Mouse (Mus musculus) lung, embryonic 14.5 days (tissue): ENCODE data around the gene Bri3bp. TPM values are rescaled to one million over a fixed set of nuclear protein-coding genes. Genes with fewer than 3 reads are reported as not detected.
A peak's percentile ranks its signal among the peaks of the same experiment; 100 is the strongest.

ENCODE experiments used
- ATAC-seq: fragments of 200-750 bp; cut with Nextera tagmentation; 2 replicates; pipeline ENCODE4 v1.8.0; 2017; ENCODE audit warnings: mild to moderate bottlenecking, moderate TSS enrichment, moderate library complexity; ENCODE audit not compliant: insufficient read depth
- DNase-seq: peaks from one replicate; pipeline ENCODE4 v3.0.0-alpha.2; 2015
- H3K27ac ChIP-seq: fragments of 300-500 bp; sonication (generic); 2 replicates; pipeline ENCODE4 v1.5.1; 2014; ENCODE audit warnings: low read depth, mild to moderate bottlenecking, moderate library complexity
- H3K27me3 ChIP-seq: fragments of 300-500 bp; sonication (generic); 2 replicates; pipeline ENCODE4 v1.6.1; 2014; ENCODE audit warnings: low read length, control low read depth; ENCODE audit not compliant: insufficient read depth
- H3K36me3 ChIP-seq: fragments of 300-500 bp; sonication (generic); 2 replicates; pipeline ENCODE4 v1.6.1; 2014; ENCODE audit warnings: control low read depth; ENCODE audit not compliant: insufficient read depth
- H3K4me1 ChIP-seq: fragments of 300-500 bp; sonication (generic); 2 replicates; pipeline ENCODE4 v1.6.1; 2014; ENCODE audit warnings: antibody characterized with exemption, control low read depth; ENCODE audit not compliant: insufficient read depth
- H3K4me2 ChIP-seq: fragments of 300-500 bp; sonication (generic); 2 replicates; pipeline ENCODE4 v1.6.1; 2014; ENCODE audit warnings: mild to moderate bottlenecking
- H3K4me3 ChIP-seq: fragments of 300-500 bp; sonication (generic); 2 replicates; pipeline ENCODE4 v1.5.1; 2014; ENCODE audit warnings: low read depth, low read length
- H3K9ac ChIP-seq: fragments of 300-500 bp; sonication (generic); 2 replicates; pipeline ENCODE4 v1.6.1; 2014
- H3K9me3 ChIP-seq: fragments of 300-500 bp; sonication (generic); 2 replicates; pipeline ENCODE4 v1.6.1; 2016; ENCODE audit warnings: low read depth, low read length, control low read depth
- CTCF ChIP-seq: IDR thresholded peaks from 2 replicates; pipeline ENCODE4 v1.5.1; 2016; ENCODE audit warnings: antibody characterized with exemption, low read depth
- WGBS: fragments of 180-500 bp; shearing (Covaris S2); extraction: QIAGEN DNeasy Blood & Tissue Kit; methylation state at CpG from one replicate; pipeline ENCODE4 v1.1.7; 2014; 5-methylcytosine and 5-hydroxymethylcytosine counted together
- polyA plus RNA-seq: library from polyadenylated mRNA; unstranded; fragments of >200 nt; fragmentation: Nextera tagmentation; extraction: Ambion mirVana; gene quantifications from 2 replicates; pipeline ENCODE4 v1.2.1, GENCODE M21; 2014

The Bri3bp gene
- polyA plus RNA-seq, 1 experiment from 2014 or later, result 37.9 TPM

DNA sequence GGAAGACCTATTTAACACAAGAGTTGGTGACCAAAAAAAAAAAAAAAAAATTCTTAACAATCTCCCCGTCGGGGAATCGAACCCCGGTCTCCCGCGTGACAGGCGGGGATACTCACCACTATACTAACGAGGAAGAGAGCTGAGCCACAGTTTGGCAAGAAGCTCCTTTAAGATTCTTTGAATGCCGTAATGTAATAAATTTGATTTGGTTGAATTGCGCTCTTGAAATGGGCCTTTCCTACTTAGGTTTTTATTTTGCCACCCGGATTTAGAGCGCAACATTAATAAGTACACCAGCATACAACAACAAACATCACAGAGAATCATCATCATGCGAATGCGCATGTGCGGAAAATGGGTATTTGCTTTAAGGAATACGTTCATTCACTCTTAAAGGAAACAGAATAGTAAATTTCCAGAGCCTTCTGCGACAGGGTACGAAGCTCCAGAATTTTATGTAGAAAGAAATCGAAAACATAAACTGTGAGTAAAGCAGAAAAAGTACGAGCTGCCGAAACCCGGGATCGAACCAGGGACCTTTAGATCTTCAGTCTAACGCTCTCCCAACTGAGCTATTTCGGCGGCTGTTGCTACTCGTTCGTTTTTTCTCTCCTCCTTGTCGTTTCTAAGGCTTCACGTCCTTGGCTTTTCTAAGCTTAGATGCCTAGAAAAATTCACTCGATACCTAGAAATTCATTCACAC is 35.7 kb upstream of the Bri3bp start:
- under 1% methylated on average over 31 of the region's 31 CpGs for WGBS
- Histone ChIP-seq H3K27ac (peak overlapping the region; percentile 83), H3K4me2 (peak overlapping the region; percentile 90), H3K4me3 (peak overlapping the region; percentile 49), H3K9me3 (no peaks in the 10 kb centered on the region), H3K36me3 (no peaks in the 10 kb centered on the region), H3K27me3 (no peaks in the 10 kb centered on the region), H3K9ac (peak overlapping the region; percentile 66), H3K4me1 (0 out of 2 replicates have a peak, but pooled peaks cover 2% of the 10 kb centered on the region)
- ATAC-seq (peak; percentile 62), DNase-seq (peak; percentile 97)
- no peak for TF ChIP-seq CTCF

DNA sequence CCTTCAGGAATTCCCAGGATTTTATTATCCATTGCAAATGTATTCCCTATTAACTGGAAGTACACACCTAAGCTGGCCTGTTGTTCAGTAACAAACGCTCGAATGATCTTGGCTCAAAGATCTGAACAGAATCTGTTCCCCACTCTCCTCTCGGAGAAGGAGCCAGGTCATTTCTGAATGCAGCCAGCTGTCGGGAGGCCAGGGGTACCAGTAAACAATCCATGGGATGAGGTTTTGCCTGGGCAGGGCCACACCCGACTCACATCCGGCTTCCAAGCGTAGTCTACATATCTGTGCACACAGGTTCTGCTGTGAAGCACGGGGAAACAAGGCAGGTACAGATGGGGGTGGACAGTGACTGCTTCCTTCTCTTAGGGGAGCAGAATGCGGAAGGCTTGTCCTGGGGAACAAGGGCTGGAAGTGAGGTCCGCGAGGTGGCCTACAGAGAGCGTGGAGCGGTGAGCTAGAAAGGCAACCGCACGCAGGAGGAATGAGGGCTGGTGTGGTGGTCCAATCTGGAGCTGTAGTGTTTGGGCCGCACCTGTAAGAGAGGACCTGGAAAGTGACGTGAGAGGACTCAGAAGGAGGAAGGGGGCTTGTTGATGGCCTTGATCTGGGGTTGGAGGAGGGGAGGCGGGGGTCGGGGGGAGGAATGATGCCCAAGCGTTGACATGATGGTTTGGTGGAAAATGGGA is 34.9 kb upstream of the Bri3bp start:
- Histone ChIP-seq H3K27ac (peak overlapping the region; percentile 80), H3K4me1 (0 out of 2 replicates have a peak, but pooled peaks cover 2% of the 10 kb centered on the region), H3K9ac (peak overlapping the region; percentile 66), H3K36me3 (no peaks in the 10 kb centered on the region), H3K4me3 (peak overlapping the region; percentile 49), H3K9me3 (no peaks in the 10 kb centered on the region), H3K4me2 (peak overlapping the region; percentile 90), H3K27me3 (no peaks in the 10 kb centered on the region)
- DNase-seq, result peak; percentile 64
- TF ChIP-seq CTCF, result no peak
- WGBS, result under 1% methylated on average over 20 of the region's 20 CpGs
- ATAC-seq, result peak; percentile 12

DNA sequence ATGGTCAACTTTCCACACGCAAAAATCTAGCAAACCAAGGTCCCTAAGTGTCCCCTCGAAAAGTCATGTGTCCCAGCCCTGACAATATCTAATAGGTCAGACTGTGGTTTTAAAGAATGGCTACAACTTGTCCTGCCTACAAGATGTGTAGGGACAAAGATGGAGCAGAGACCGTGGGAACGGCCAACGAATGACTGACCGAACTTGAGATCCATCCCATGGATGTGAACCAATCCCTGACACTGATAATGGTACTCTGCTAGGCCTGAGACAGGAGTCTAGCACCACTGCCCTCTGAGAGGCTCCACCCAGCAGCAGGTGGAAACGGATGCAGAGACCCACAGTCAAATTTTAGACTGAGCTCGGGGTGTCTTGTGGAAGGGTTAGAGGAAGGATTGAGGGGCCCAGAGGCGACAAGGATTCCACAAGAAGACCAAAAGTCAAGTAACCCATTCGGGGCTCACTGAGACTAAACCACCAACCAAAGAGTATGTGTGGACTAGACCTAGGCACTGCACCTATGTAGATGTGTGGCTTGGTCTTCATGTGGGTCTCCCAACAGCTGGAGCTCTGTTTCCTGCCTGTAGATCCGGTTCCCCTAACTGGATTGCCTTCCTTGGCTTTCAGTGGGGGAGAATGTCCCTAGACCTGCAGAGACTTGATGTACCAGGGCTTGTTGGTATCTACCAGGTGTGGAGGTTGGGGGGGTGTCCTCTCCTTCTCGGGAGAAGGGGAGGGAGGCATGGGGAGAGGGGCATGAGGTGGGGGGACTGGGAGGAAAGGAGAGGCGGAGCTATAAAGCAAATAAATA is 34.1 kb upstream of the Bri3bp start:
- H3K9ac ChIP-seq, result peak overlapping the region; percentile 66

GRCm38 (mm10) chr5:125407910-125408575 is 33.3 kb upstream of the Bri3bp start:
- Histone ChIP-seq H3K36me3 (no peaks in the 10 kb centered on the region), H3K9ac (no peak overlapping the region), H3K9me3 (no peaks in the 10 kb centered on the region), H3K27me3 (no peaks in the 10 kb centered on the region), H3K4me1 (0 out of 2 replicates have a peak, but pooled peaks cover 2% of the 10 kb centered on the region), H3K4me3 (no peak overlapping the region), H3K4me2 (peak overlapping the region; percentile 90; the same call in 1 of the 2 replicates), H3K27ac (no peak overlapping the region)
- peak; percentile 22 for DNase-seq
- 59% methylated on average over 14 of the region's 14 CpGs for WGBS
- no peak for ATAC-seq
- TF ChIP-seq CTCF, result no peak

More for the DNA sequence above, 34.1 kb upstream of the Bri3bp start:
- DNase-seq (no peak), ATAC-seq (no peak)
- H3K9me3 ChIP-seq, result no peaks in the 10 kb centered on the region
- no peak for TF ChIP-seq CTCF
- 54% methylated on average over 13 of the region's 13 CpGs for WGBS
- H3K27me3 ChIP-seq, result no peaks in the 10 kb centered on the region
- peak overlapping the region; percentile 80; the same call in 1 of the 2 replicates for H3K27ac ChIP-seq
- peak overlapping the region; percentile 49 for H3K4me3 ChIP-seq
- peak overlapping the region; percentile 90 for H3K4me2 ChIP-seq
- 0 out of 2 replicates have a peak, but pooled peaks cover 2% of the 10 kb centered on the region for H3K4me1 ChIP-seq
- H3K36me3 ChIP-seq, result no peaks in the 10 kb centered on the region

DNA sequence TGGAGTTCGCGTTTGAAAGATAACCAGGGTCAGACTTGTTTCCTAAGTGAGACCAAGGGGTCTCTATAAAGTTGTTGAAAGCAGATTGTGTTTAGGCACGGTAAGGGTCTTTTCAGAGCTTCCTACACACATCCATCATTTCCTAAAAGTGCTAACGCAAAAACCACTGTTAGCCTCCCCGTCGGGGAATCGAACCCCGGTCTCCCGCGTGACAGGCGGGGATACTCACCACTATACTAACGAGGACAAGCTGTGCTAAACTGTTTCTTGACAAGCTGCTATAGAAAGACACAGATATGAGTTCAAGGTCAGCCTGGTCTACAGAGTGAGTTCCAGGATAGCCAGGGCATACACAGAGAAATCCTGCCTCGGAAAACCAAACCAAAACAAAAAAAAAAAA is 32.5 kb upstream of the Bri3bp start:
- TF ChIP-seq CTCF, result no peak
- 2% methylated on average over 13 of the region's 13 CpGs for WGBS
- H3K36me3 ChIP-seq, result peaks cover 7% of the 10 kb centered on the region
- H3K27me3 ChIP-seq, result no peaks in the 10 kb centered on the region
- peak overlapping the region; percentile 42 for H3K4me3 ChIP-seq
- peak overlapping the region; percentile 90 for H3K4me2 ChIP-seq
- H3K9me3 ChIP-seq, result no peaks in the 10 kb centered on the region
- ATAC-seq (peak; percentile 55), DNase-seq (peak; percentile 96)
- H3K27ac ChIP-seq, result 0 out of 2 replicates have a peak overlapping the region, but pooled peaks have one; percentile 10
- H3K4me1 ChIP-seq, result 0 out of 2 replicates have a peak, but pooled peaks cover 1% of the 10 kb centered on the region
- H3K9ac ChIP-seq, result peak overlapping the region; percentile 40; the same call in 1 of the 2 replicates

- Histone ChIP-seq H3K27ac (peak overlapping the region; percentile 26; the same call in 1 of the 2 replicates), H3K4me2 (peak overlapping the region; percentile 90), H3K36me3 (peaks cover 13% of the 10 kb centered on the region), H3K9me3 (no peaks in the 10 kb centered on the region), H3K4me1 (no peaks in the 10 kb centered on the region), H3K9ac (peak overlapping the region; percentile 40; the same call in 1 of the 2 replicates), H3K27me3 (no peaks in the 10 kb centered on the region), H3K4me3 (peak overlapping the region; percentile 42)
- no peak for TF ChIP-seq CTCF
- peak; percentile 89 for DNase-seq
- peak; percentile 40 for ATAC-seq
- WGBS, result 6% methylated on average over 20 of the region's 20 CpGs
These were observed 31.8 kb upstream of the Bri3bp start for GRCm38 (mm10) chr5:125409348-125410090.
